Mouse (Mus musculus) testis, adult 2 months (tissue): ENCODE results near the gene Spindoc.

Experiments
- CTCF ChIP-seq: fragments of 200-500 bp; IDR thresholded peaks from 2 replicates; pipeline ENCODE4 v1.5.1; 2012; ENCODE audit warnings: low read depth, mild to moderate bottlenecking, inconsistent platforms, low read length, moderate library complexity; ENCODE audit not compliant: control insufficient read depth, insufficient read depth, insufficient replicate concordance
- POLR2A ChIP-seq: fragments of 200-500 bp; IDR thresholded peaks from 2 replicates; pipeline ENCODE4 v1.6.1; 2012; ENCODE audit warnings: low read depth, mild to moderate bottlenecking, inconsistent platforms, low read length, moderate library complexity; ENCODE audit not compliant: control insufficient read depth

GRCm38 (mm10) chr19:7314976-7315586, 67.7 kb downstream of the Spindoc start:
- TF ChIP-seq CTCF (no peak), POLR2A (no peak)
